In the genomic region with DNA sequence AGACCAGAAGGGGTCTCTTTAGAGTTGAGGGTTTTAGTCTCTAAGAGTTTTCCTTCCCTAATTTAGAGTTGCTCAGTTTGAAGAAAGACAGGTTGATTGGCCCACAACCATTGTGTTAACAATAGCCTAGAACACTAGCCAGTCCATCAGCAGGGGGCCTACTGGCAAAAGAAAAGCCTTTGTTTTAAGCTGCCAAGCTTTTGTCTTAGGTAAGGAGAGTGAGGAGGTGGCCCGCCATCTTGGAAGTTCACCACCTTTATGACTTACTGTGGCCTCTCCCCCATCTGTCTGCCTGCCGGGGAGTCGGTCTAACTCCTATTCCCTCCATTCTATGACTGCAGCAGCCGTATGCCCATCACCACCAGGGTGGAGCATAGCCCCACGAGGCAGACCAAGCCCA, we compare ENCODE assay signal across 11 mouse cellular contexts.
"Had no signal": no experiment of that assay in that cellular context is flagged by ENCODE, and none has a peak within 500 bp of the region (broad histone marks: within the 10 kb centered on the region; RNA-seq: fewer than 3 reads in every experiment).

No protein-coding gene starts in this region.

- H3K27me3 ChIP-seq: liver, embryonic 13.5 days; stomach, embryonic 15.5 days had no signal

- H3K27ac ChIP-seq: kidney, postnatal 0 days; layer of hippocampus, adult 2 months; liver, embryonic 13.5 days; stomach, embryonic 15.5 days had no signal

- H3K9ac ChIP-seq: liver, embryonic 13.5 days; stomach, embryonic 15.5 days had no signal

- DNase-seq: kidney, postnatal 25 days; layer of hippocampus, adult 9-11 months; liver, embryonic 13.5 days; lung, adult 2 months; lung, postnatal 14 days; lung, postnatal 4 days; thymus, postnatal 25 days had no signal

- H3K4me1 ChIP-seq: liver, embryonic 13.5 days; stomach, embryonic 15.5 days had no signal

- H3K4me3 ChIP-seq: layer of hippocampus, adult 2 months; liver, embryonic 13.5 days; stomach, embryonic 15.5 days had no signal

- H3K36me3 ChIP-seq: liver, embryonic 13.5 days; stomach, embryonic 15.5 days had no signal

- H3K9me3 ChIP-seq: liver, embryonic 13.5 days; stomach, embryonic 15.5 days had no signal

- H3K4me2 ChIP-seq: liver, embryonic 13.5 days; midbrain, embryonic 11.5 days; stomach, embryonic 15.5 days had no signal
